Mouse (Mus musculus) bone marrow macrophage, adult 2 months (primary cell): ENCODE measurements around the gene Ammecr1. TPM values are rescaled to one million over a fixed set of nuclear protein-coding genes. Genes with fewer than 3 reads are reported as not detected.

Experiments used
- H3K27ac ChIP-seq: 2 replicates; pipeline ENCODE4 v1.5.1; 2012; ENCODE audit warnings: low read depth, low read length; ENCODE audit not compliant: insufficient read depth
- H3K4me1 ChIP-seq: 2 replicates; pipeline ENCODE4 v1.6.1; 2012; ENCODE audit warnings: low read length; ENCODE audit not compliant: control insufficient read depth, insufficient read depth
- H3K4me3 ChIP-seq: 2 replicates; pipeline ENCODE4 v1.5.1; 2012; ENCODE audit warnings: mild to moderate bottlenecking, low read length, moderate library complexity; ENCODE audit not compliant: insufficient read depth
- CTCF ChIP-seq: IDR thresholded peaks from 2 replicates; pipeline ENCODE4 v1.5.1; 2012; ENCODE audit warnings: low read depth, mild to moderate bottlenecking, low read length, moderate library complexity
- POLR2A ChIP-seq: IDR thresholded peaks from 2 replicates; pipeline ENCODE4 v1.6.1; 2012; ENCODE audit warnings: mild to moderate bottlenecking, low read depth, low read length, borderline replicate concordance
- polyA plus RNA-seq: library from polyadenylated mRNA; stranded (reverse); fragments of >200 nt; gene quantifications from 2 replicates; pipeline ENCODE4 v1.2.4, GENCODE M21; 2012; ENCODE audit not compliant: missing spikeins, insufficient read depth, insufficient read length

Ammecr1 gene
- polyA plus RNA-seq, 1 experiment: 4.4 TPM

DNA sequence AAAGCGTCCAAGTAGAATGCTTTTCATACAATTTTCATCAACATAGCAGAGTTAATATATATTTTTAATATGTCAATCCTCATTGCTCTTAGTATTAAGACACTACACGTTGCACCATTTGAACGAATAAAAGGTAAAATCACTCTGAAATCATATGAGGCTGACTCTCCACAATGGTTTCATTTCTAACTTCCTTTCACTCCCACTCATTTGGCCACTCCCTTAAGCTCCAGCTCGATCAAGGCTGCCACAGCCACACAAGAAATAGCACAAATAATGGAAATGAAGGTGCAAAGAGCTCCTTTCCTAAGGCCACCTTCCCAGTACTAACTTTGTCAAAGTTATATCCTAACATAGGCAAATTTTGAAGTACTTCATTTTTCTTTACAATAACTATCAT, 38.1 kb downstream of the Ammecr1 start:
- Histone ChIP-seq H3K4me3 (no peak overlapping the region), H3K4me1 (no peaks in the 10 kb centered on the region), H3K27ac (no peak overlapping the region)
- TF ChIP-seq POLR2A (no peak), CTCF (no peak)

DNA sequence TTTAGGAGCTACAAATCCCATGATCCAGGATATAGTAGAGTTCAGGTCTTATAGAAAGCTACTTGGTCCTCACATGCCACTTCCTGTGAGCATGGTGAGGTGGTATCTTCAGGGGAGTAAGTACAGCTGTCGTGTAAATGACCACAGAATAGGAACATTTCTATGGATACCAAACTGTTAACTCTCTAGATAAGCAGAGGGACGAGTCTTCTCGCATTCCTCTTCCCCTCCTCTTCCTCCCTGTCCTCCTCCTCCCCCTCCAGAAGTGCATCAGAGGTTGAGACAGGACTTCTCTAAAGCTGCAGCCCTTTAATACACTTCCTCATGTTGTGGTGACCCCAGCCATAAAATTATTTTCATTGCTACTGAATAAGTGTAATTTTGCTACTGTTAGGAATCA, 49.1 kb downstream of the Ammecr1 start:
- no peak for TF ChIP-seq POLR2A
- TF ChIP-seq CTCF: no peak
- no peak overlapping the region for H3K27ac ChIP-seq
- peaks cover 10% of the 10 kb centered on the region for H3K4me1 ChIP-seq
- no peak overlapping the region for H3K4me3 ChIP-seq

DNA sequence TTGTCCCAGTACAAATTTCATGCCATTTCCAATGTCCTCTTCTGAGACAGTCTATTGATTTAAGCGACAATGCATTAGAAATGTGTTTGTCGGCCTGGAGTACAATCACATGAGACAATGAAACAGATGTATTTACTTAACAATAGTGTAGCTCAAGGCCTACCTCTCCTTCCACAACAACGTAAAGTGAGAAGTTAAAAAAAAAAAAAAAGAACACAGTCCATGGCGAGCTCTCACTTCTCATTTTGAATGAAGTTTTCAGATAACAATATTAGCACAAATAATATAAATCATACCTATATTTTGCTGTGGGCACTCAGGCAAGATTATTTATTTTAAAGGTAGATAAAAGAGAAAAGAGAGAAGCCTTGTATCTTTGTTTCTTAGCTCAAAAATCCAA, 49.8 kb downstream of the Ammecr1 start:
- Histone ChIP-seq H3K4me3 (no peak overlapping the region), H3K4me1 (peaks cover 10% of the 10 kb centered on the region), H3K27ac (no peak overlapping the region)
- TF ChIP-seq POLR2A: no peak
- TF ChIP-seq CTCF: no peak

DNA sequence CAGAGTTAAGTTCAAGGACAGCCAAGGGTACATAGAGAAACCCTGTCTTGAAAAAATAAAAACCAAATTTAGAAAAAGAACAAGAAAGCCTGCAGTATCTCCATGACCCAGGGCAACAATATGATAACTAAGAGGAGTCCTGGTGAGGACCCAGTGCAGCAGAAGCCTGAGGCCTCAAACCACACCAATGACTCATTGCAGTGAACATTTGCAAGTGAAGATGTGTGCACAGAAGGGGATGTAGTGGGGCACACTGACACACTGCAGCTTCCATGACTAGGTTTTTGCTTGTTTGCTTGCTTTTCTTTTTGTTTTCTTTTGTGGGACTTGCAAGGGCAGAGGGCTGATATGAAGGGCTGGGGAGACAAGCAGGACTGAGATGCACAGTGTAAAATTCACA, 52.3 kb downstream of the Ammecr1 start:
- no peak for TF ChIP-seq POLR2A
- TF ChIP-seq CTCF: no peak
- H3K4me1 ChIP-seq: peaks cover 10% of the 10 kb centered on the region
- no peak overlapping the region for H3K4me3 ChIP-seq
- H3K27ac ChIP-seq: no peak overlapping the region

DNA sequence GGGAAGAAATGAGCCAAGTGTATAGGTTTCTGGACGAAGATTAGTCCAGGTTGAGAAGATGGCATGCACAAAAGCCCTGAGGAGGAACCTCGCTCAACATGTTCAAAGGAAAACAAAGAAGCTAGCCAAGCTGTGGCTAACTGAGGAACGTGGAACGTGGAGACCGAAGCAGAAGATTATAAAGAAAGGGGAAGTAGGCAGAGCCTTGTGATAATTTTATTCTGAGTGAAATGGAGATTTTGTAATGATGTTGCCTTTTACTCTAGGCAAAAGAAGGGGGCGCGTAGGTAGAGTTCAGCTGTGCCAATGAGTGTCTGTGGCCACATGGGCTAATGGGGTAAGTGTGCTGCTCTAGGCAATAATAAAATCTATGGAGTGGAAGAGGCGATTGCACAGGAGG, 62.7 kb downstream of the Ammecr1 start:
- H3K27ac ChIP-seq: peak overlapping the region; percentile 72
- peak overlapping the region; percentile 33; the same call in 1 of the 2 replicates for H3K4me3 ChIP-seq
- TF ChIP-seq POLR2A (no peak), CTCF (no peak)

DNA sequence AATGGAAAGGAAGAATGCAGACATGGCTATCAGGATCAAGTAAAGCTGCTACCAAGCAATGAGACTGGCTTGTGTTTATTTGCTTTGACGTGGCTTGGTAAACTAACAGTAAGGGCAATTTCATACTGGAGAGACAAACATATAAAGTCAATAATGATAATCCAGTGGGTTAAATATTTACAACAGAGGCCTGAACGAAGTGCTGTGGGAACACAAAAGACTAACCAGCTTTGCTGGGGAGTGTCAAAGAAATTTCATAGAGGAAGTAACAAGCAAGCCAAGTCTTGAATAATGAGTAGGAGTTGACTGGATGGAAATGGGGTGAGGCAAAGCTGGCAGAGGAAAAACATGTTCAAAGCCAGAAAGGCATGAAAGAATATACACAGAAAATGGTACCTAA, 63.9 kb downstream of the Ammecr1 start:
- Histone ChIP-seq H3K4me1 (peaks cover 27% of the 10 kb centered on the region), H3K27ac (no peak overlapping the region)

More for the DNA sequence above, 62.7 kb downstream of the Ammecr1 start:
- peaks cover 19% of the 10 kb centered on the region for H3K4me1 ChIP-seq

DNA sequence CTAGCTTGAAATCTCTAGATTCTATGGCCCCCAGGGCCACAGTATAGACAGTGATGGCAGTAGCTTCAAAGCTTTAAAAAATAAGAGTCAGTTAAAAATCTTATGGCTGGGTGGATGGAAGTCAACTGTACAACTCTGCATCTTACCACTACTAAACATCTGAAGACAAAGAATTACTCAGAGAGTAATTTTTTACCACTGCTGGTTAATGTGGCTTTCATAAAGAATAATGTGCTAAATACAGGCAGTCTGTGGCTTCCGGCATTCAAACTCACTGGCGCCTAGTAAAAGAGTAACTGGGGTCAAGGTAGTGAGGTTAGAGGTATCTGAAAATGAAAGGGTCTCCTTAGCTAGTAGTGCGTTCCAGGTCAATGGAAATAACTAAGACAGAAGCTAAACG, 64.6 kb downstream of the Ammecr1 start:
- H3K4me3 ChIP-seq: no peak overlapping the region
- peaks cover 29% of the 10 kb centered on the region for H3K4me1 ChIP-seq
- TF ChIP-seq CTCF (no peak), POLR2A (no peak)
- H3K27ac ChIP-seq: no peak overlapping the region

More for the DNA sequence above, 63.9 kb downstream of the Ammecr1 start:
- H3K4me3 ChIP-seq: no peak overlapping the region
- no peak for TF ChIP-seq POLR2A
- TF ChIP-seq CTCF: no peak

DNA sequence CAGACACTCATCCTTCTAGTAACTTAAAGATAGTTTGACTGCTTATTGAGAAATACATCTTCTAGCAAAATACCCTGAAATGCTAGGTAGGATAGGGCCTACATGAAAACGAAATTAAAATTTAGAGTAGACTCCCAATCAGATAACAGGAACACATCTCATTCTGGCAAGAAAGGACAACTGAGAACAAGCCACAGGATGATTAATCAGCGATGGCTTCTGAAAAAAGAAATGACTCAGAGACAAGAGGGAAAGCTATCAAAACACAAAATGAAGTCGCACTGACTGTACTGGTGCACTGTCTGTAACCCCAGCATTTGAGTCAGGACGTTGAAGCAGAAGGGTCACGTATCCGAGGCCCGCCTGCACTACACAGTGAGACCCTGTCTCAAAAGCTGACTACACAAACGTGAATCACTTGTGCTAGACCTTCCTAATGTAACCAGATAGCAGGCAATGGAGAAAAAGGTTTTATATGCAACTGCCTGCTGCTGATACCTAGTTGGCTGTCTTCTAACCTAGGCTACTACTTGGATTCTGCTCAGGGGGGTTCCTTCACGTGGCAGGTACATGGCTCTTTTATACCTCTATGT, 68.1 kb downstream of the Ammecr1 start:
- Histone ChIP-seq H3K4me3 (0 out of 2 replicates have a peak overlapping the region, but pooled peaks have one; percentile 23), H3K27ac (peak overlapping the region; percentile 61)
- TF ChIP-seq CTCF: no peak
- TF ChIP-seq POLR2A: no peak

DNA sequence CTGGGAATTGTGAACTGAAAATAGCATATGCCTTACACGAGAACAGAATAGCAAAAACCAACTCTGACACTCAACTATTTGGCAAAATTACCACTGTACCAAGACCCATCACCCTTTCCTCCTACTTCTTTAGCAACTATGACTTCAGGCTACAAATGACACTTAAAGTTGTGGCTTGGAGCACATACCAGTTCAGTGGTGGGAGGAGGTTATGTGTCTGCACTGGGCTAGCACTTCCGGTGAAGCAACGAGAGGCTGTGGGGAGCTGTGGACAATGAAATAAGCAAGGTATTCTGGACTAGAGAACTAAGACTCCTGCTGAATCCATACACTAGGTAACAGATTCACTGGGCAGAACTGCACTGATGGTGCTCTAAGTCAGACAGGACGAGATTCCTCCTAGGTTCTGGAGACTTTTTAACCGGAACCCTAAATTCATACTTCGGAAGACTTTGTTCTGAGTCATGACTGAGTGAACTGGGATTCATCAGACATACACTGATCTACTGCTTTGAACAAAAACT, 69.0 kb downstream of the Ammecr1 start:
- TF ChIP-seq POLR2A (no peak), CTCF (no peak)
- Histone ChIP-seq H3K4me1 (peaks cover 18% of the 10 kb centered on the region), H3K4me3 (no peak overlapping the region), H3K27ac (no peak overlapping the region)

More for the DNA sequence above, 68.1 kb downstream of the Ammecr1 start:
- peaks cover 25% of the 10 kb centered on the region for H3K4me1 ChIP-seq

DNA sequence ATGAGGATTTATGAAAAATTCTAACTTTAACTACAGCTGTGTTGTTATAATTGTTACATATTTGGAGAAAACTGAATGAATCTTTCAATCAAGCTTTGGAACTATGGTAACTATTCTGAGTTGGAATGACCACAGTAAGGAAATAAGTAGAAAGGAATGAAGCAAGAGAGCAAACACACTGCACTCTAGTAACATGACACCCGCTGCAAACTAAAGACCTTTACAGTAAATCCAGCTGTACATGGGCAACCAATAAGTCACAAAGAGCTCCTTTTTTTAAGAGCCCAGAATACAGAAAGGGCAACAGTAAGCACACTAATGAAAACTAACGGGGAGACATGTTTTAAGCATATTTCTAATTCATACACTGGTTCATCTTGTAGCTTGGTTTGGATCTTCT, 71.2 kb downstream of the Ammecr1 start:
- Histone ChIP-seq H3K4me1 (peaks cover 14% of the 10 kb centered on the region), H3K4me3 (no peak overlapping the region), H3K27ac (no peak overlapping the region)
- TF ChIP-seq POLR2A (no peak), CTCF (no peak)

DNA sequence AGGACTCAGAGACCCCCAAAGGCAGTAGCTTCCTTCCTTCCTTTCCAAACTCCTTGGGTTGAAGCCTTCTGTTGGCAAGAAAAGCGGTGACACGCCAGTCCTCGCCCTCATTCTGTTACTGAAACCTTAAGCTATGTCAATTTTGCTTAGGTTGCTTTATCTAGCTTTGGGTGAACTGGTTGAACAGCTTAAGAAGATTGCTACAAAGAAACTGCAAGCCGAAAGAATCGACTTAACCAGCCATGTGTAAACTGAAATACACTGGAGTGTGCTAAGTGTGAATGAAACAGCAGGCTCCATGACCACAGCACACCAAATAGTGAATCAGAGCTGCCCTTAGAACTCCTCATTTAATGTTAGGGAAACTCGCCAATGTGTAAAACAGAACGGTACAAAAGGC, 80.6 kb downstream of the Ammecr1 start:
- Histone ChIP-seq H3K27ac (no peak overlapping the region), H3K4me1 (no peaks in the 10 kb centered on the region), H3K4me3 (no peak overlapping the region)
- TF ChIP-seq POLR2A: no peak
